Mouse (Mus musculus): ENCODE results near the gene Tmem117.

The Tmem117 gene

GRCm38 (mm10) chr15:94649071-94649765 lies 20.2 kb downstream of the Tmem117 start:
- DNase-seq = peak; percentile 52

GRCm38 (mm10) chr15:94649766-94650120 lies 20.7 kb downstream of the Tmem117 start:
- DNase-seq = no peak

GRCm38 (mm10) chr15:94651350-94651749 lies 22.3 kb downstream of the Tmem117 start:
- DNase-seq = no peak

GRCm38 (mm10) chr15:94651969-94652842 lies 23.2 kb downstream of the Tmem117 start:
- no peak for DNase-seq

- DNase-seq = no peak
These were observed 23.8 kb downstream of the Tmem117 start for GRCm38 (mm10) chr15:94652843-94653206.

- no peak for DNase-seq
These were observed 26.8 kb downstream of the Tmem117 start for GRCm38 (mm10) chr15:94655811-94656323.

GRCm38 (mm10) chr15:94657882-94658281 lies 28.9 kb downstream of the Tmem117 start:
- no peak for DNase-seq

GRCm38 (mm10) chr15:94658392-94659111 lies 29.5 kb downstream of the Tmem117 start:
- DNase-seq = no peak

- DNase-seq = no peak
These were observed 30.0 kb downstream of the Tmem117 start for GRCm38 (mm10) chr15:94659112-94659437.

GRCm38 (mm10) chr15:94660913-94661312 lies 31.9 kb downstream of the Tmem117 start:
- DNase-seq = no peak

- DNase-seq = no peak
These were observed 32.4 kb downstream of the Tmem117 start for GRCm38 (mm10) chr15:94661398-94661797.

GRCm38 (mm10) chr15:94664612-94665011 lies 35.6 kb downstream of the Tmem117 start:
- DNase-seq = no peak

GRCm38 (mm10) chr15:94681135-94681534 lies 52.1 kb downstream of the Tmem117 start:
- DNase-seq = no peak

GRCm38 (mm10) chr15:94684269-94684668 lies 55.2 kb downstream of the Tmem117 start:
- DNase-seq = no peak

GRCm38 (mm10) chr15:94687176-94687575 lies 58.1 kb downstream of the Tmem117 start:
- no peak for DNase-seq

GRCm38 (mm10) chr15:94687629-94688028 lies 58.6 kb downstream of the Tmem117 start:
- DNase-seq = no peak

- no peak for DNase-seq
These were observed 60.3 kb downstream of the Tmem117 start for GRCm38 (mm10) chr15:94689195-94689883.

- DNase-seq = no peak
These were observed 60.8 kb downstream of the Tmem117 start for GRCm38 (mm10) chr15:94689884-94690231.

- peak; percentile 4 for DNase-seq
These were observed 93.7 kb downstream of the Tmem117 start for GRCm38 (mm10) chr15:94722759-94723158.

GRCm38 (mm10) chr15:94732104-94732503 lies 103.1 kb downstream of the Tmem117 start:
- DNase-seq = no peak

GRCm38 (mm10) chr15:94769227-94769626 lies 140.2 kb downstream of the Tmem117 start:
- DNase-seq = no peak

GRCm38 (mm10) chr15:94770832-94771578 lies 142.0 kb downstream of the Tmem117 start:
- no peak for DNase-seq

Data from kidney, adult 11 months (tissue).